Mouse (Mus musculus): ENCODE measurements around the gene Dll3.
"Not testable (repeated sequence)": the region's sequence is repeated elsewhere in the genome, so short reads cannot be mapped to it uniquely, and the experiment has no call there.

Gene Dll3

GRCm38 (mm10) chr7:28251976-28252375 is 50.1 kb downstream of the Dll3 start:
- DNase-seq (ENCODE audit: low spot score), result no peak

GRCm38 (mm10) chr7:28248957-28249356 is 53.1 kb downstream of the Dll3 start:
- DNase-seq (ENCODE audit: low spot score), result no peak

GRCm38 (mm10) chr7:28243943-28244342 is 58.1 kb downstream of the Dll3 start:
- not testable (repeated sequence) for DNase-seq (ENCODE audit: low spot score)
